Mouse (Mus musculus): Measurements from ENCODE around the gene Zfp985. TPM values are rescaled to one million over a fixed set of nuclear protein-coding genes. Genes with fewer than 3 reads are reported as not detected.
"Not testable (repeated sequence)": the region's sequence is repeated elsewhere in the genome, so short reads cannot be mapped to it uniquely, and the experiment has no call there.

Gene Zfp985
- polyA plus RNA-seq (2014; fragmentation: Nextera tagmentation; extraction: Ambion mirVana) = 0.26 and 0.71 TPM in 2 replicates

- H3K9ac ChIP-seq (replicated peaks; ENCODE audit: low read depth, low read length); H3K27ac ChIP-seq (ENCODE audit: low read length); H3K4me3 ChIP-seq (ENCODE audit: low read depth, low read length); H3K27me3 ChIP-seq (ENCODE audit: control insufficient read depth, insufficient read depth, low read length); H3K4me2 ChIP-seq (replicated peaks; ENCODE audit: low read depth, low read length); H3K4me1 ChIP-seq (ENCODE audit: control insufficient read depth, insufficient read depth, low read length); H3K9me3 ChIP-seq (ENCODE audit: control insufficient read depth, low read depth, low read length); ATAC-seq (ENCODE audit: insufficient number of reproducible peaks, insufficient read depth, low FRiP score, low read depth); H3K36me3 ChIP-seq (ENCODE audit: control insufficient read depth, insufficient read depth, low read length): not testable (repeated sequence)
- WGBS = 83% methylated on average over 5 of the region's 5 CpGs
Measured at GRCm38 (mm10) chr4:147553071-147553470, at the start of gene Zfp985. Gene Zfp985, plus strand, starts transcription at chr4:147553277.

- H3K9ac ChIP-seq (replicated peaks; ENCODE audit: low read depth, low read length) = no peak overlapping the region
- no peak overlapping the region for H3K4me3 ChIP-seq (ENCODE audit: low read depth, low read length)
- no peak overlapping the region for H3K27ac ChIP-seq (ENCODE audit: low read length)
- H3K27me3 ChIP-seq (ENCODE audit: control insufficient read depth, insufficient read depth, low read length) = no peaks in the 10 kb centered on the region
- no peak overlapping the region for H3K4me2 ChIP-seq (replicated peaks; ENCODE audit: low read depth, low read length)
- whole genome bisulfite sequencing = 82% methylated on average over 2 of the region's 2 CpGs
- no peak for ATAC-seq (ENCODE audit: insufficient number of reproducible peaks, insufficient read depth, low FRiP score, low read depth)
- no peaks in the 10 kb centered on the region for H3K4me1 ChIP-seq (ENCODE audit: control insufficient read depth, insufficient read depth, low read length)
- H3K9me3 ChIP-seq (ENCODE audit: control insufficient read depth, low read depth, low read length) = peaks cover 19% of the 10 kb centered on the region
- H3K36me3 ChIP-seq (ENCODE audit: control insufficient read depth, insufficient read depth, low read length) = no peaks in the 10 kb centered on the region
Measured at GRCm38 (mm10) chr4:147509174-147509573, 43.9 kb upstream of the Zfp985 start.

- peak; percentile 33; the same call in 1 of the 2 replicates for ATAC-seq (ENCODE audit: insufficient number of reproducible peaks, insufficient read depth, low FRiP score, low read depth)
- WGBS = 69% methylated on average over 2 of the region's 2 CpGs
- peaks cover 58% of the 10 kb centered on the region for H3K9me3 ChIP-seq (ENCODE audit: control insufficient read depth, low read depth, low read length)
Measured at GRCm38 (mm10) chr4:147518981-147519380, 34.1 kb upstream of the Zfp985 start.

GRCm38 (mm10) chr4:147520100-147520499 lies 33.0 kb upstream of the Zfp985 start:
- H3K4me2 ChIP-seq (replicated peaks; ENCODE audit: low read depth, low read length) = no peak overlapping the region
- H3K9ac ChIP-seq (replicated peaks; ENCODE audit: low read depth, low read length) = no peak overlapping the region
- peak; percentile 42 for ATAC-seq (ENCODE audit: insufficient number of reproducible peaks, insufficient read depth, low FRiP score, low read depth)
- H3K27me3 ChIP-seq (ENCODE audit: control insufficient read depth, insufficient read depth, low read length) = no peaks in the 10 kb centered on the region
- no peaks in the 10 kb centered on the region for H3K4me1 ChIP-seq (ENCODE audit: control insufficient read depth, insufficient read depth, low read length)
- no peak overlapping the region for H3K27ac ChIP-seq (ENCODE audit: low read length)
- H3K9me3 ChIP-seq (ENCODE audit: control insufficient read depth, low read depth, low read length) = peaks cover 62% of the 10 kb centered on the region
- no peaks in the 10 kb centered on the region for H3K36me3 ChIP-seq (ENCODE audit: control insufficient read depth, insufficient read depth, low read length)
- H3K4me3 ChIP-seq (ENCODE audit: low read depth, low read length) = no peak overlapping the region

More at GRCm38 (mm10) chr4:147518981-147519380, 34.1 kb upstream of the Zfp985 start:
- H3K4me2 ChIP-seq (replicated peaks; ENCODE audit: low read depth, low read length) = no peak overlapping the region
- no peak overlapping the region for H3K4me3 ChIP-seq (ENCODE audit: low read depth, low read length)
- no peaks in the 10 kb centered on the region for H3K4me1 ChIP-seq (ENCODE audit: control insufficient read depth, insufficient read depth, low read length)
- no peak overlapping the region for H3K27ac ChIP-seq (ENCODE audit: low read length)
- no peaks in the 10 kb centered on the region for H3K36me3 ChIP-seq (ENCODE audit: control insufficient read depth, insufficient read depth, low read length)
- no peaks in the 10 kb centered on the region for H3K27me3 ChIP-seq (ENCODE audit: control insufficient read depth, insufficient read depth, low read length)
- H3K9ac ChIP-seq (replicated peaks; ENCODE audit: low read depth, low read length) = no peak overlapping the region

- Histone ChIP-seq H3K4me1 (ENCODE audit: control insufficient read depth, insufficient read depth, low read length) (no peaks in the 10 kb centered on the region), H3K9ac (replicated peaks; ENCODE audit: low read depth, low read length) (no peak overlapping the region), H3K9me3 (ENCODE audit: control insufficient read depth, low read depth, low read length) (peaks cover 37% of the 10 kb centered on the region), H3K27me3 (ENCODE audit: control insufficient read depth, insufficient read depth, low read length) (no peaks in the 10 kb centered on the region), H3K4me2 (replicated peaks; ENCODE audit: low read depth, low read length) (no peak overlapping the region), H3K4me3 (ENCODE audit: low read depth, low read length) (no peak overlapping the region), H3K27ac (ENCODE audit: low read length) (no peak overlapping the region), H3K36me3 (ENCODE audit: control insufficient read depth, insufficient read depth, low read length) (no peaks in the 10 kb centered on the region)
- no peak for ATAC-seq (ENCODE audit: insufficient number of reproducible peaks, insufficient read depth, low FRiP score, low read depth)
- 83% methylated on average over 1 of the region's 1 CpGs for WGBS
Measured at GRCm38 (mm10) chr4:147525125-147525524, 28.0 kb upstream of the Zfp985 start.

GRCm38 (mm10) chr4:147530366-147530765 lies 22.7 kb upstream of the Zfp985 start:
- 76% methylated on average over 1 of the region's 1 CpGs for WGBS
- no peak overlapping the region for H3K4me2 ChIP-seq (replicated peaks; ENCODE audit: low read depth, low read length)
- H3K27ac ChIP-seq (ENCODE audit: low read length) = no peak overlapping the region
- H3K4me1 ChIP-seq (ENCODE audit: control insufficient read depth, insufficient read depth, low read length) = no peaks in the 10 kb centered on the region
- H3K9ac ChIP-seq (replicated peaks; ENCODE audit: low read depth, low read length) = no peak overlapping the region
- H3K4me3 ChIP-seq (ENCODE audit: low read depth, low read length) = no peak overlapping the region
- peaks cover 16% of the 10 kb centered on the region; the same call in 1 of the 2 replicates for H3K9me3 ChIP-seq (ENCODE audit: control insufficient read depth, low read depth, low read length)
- ATAC-seq (ENCODE audit: insufficient number of reproducible peaks, insufficient read depth, low FRiP score, low read depth) = no peak
- no peaks in the 10 kb centered on the region for H3K27me3 ChIP-seq (ENCODE audit: control insufficient read depth, insufficient read depth, low read length)
- no peaks in the 10 kb centered on the region for H3K36me3 ChIP-seq (ENCODE audit: control insufficient read depth, insufficient read depth, low read length)

GRCm38 (mm10) chr4:147535916-147536315 lies 17.2 kb upstream of the Zfp985 start:
- H3K9ac ChIP-seq (replicated peaks; ENCODE audit: low read depth, low read length); ATAC-seq (ENCODE audit: insufficient number of reproducible peaks, insufficient read depth, low FRiP score, low read depth): not testable (repeated sequence)
- H3K9me3 ChIP-seq (ENCODE audit: control insufficient read depth, low read depth, low read length) = peaks cover 29% of the 10 kb centered on the region

GRCm38 (mm10) chr4:147537702-147538101 lies 15.4 kb upstream of the Zfp985 start:
- Histone ChIP-seq H3K4me1 (ENCODE audit: control insufficient read depth, insufficient read depth, low read length) (no peaks in the 10 kb centered on the region), H3K27me3 (ENCODE audit: control insufficient read depth, insufficient read depth, low read length) (no peaks in the 10 kb centered on the region), H3K36me3 (ENCODE audit: control insufficient read depth, insufficient read depth, low read length) (no peaks in the 10 kb centered on the region), H3K9me3 (ENCODE audit: control insufficient read depth, low read depth, low read length) (peaks cover 26% of the 10 kb centered on the region), H3K27ac (ENCODE audit: low read length) (no peak overlapping the region), H3K9ac (replicated peaks; ENCODE audit: low read depth, low read length) (no peak overlapping the region), H3K4me2 (replicated peaks; ENCODE audit: low read depth, low read length) (no peak overlapping the region), H3K4me3 (ENCODE audit: low read depth, low read length) (no peak overlapping the region)
- no peak for ATAC-seq (ENCODE audit: insufficient number of reproducible peaks, insufficient read depth, low FRiP score, low read depth)
- 88% methylated on average over 2 of the region's 2 CpGs for WGBS

More at GRCm38 (mm10) chr4:147535916-147536315, 17.2 kb upstream of the Zfp985 start:
- H3K4me3 ChIP-seq (ENCODE audit: low read depth, low read length); H3K36me3 ChIP-seq (ENCODE audit: control insufficient read depth, insufficient read depth, low read length); H3K4me2 ChIP-seq (replicated peaks; ENCODE audit: low read depth, low read length); H3K27ac ChIP-seq (ENCODE audit: low read length); H3K27me3 ChIP-seq (ENCODE audit: control insufficient read depth, insufficient read depth, low read length); H3K4me1 ChIP-seq (ENCODE audit: control insufficient read depth, insufficient read depth, low read length): not testable (repeated sequence)

GRCm38 (mm10) chr4:147539918-147540317 lies 13.2 kb upstream of the Zfp985 start, which contains the start of gene Gm16503:
Gene Gm16503, plus strand, starts transcription at chr4:147540218.
- not testable (repeated sequence) for H3K4me3 ChIP-seq (ENCODE audit: low read depth, low read length); H3K4me2 ChIP-seq (replicated peaks; ENCODE audit: low read depth, low read length); H3K27ac ChIP-seq (ENCODE audit: low read length); H3K36me3 ChIP-seq (ENCODE audit: control insufficient read depth, insufficient read depth, low read length); H3K4me1 ChIP-seq (ENCODE audit: control insufficient read depth, insufficient read depth, low read length); ATAC-seq (ENCODE audit: insufficient number of reproducible peaks, insufficient read depth, low FRiP score, low read depth); H3K27me3 ChIP-seq (ENCODE audit: control insufficient read depth, insufficient read depth, low read length); H3K9ac ChIP-seq (replicated peaks; ENCODE audit: low read depth, low read length)
- WGBS = 84% methylated on average over 3 of the region's 3 CpGs
- peaks cover 33% of the 10 kb centered on the region for H3K9me3 ChIP-seq (ENCODE audit: control insufficient read depth, low read depth, low read length)
